Mouse (Mus musculus) heart, adult 8-10 months (tissue): Measurements from ENCODE around the gene Glt8d2. TPM values are rescaled to one million over a fixed set of nuclear protein-coding genes. Genes with fewer than 3 reads are reported as not detected.
"Not testable (repeated sequence)": the region's sequence is repeated elsewhere in the genome, so short reads cannot be mapped to it uniquely, and the experiment has no call there.

Experiments used
- DNase-seq: peaks from one replicate; pipeline ENCODE4 v3.0.0; 2022; ENCODE audit warnings: low spot score
- total RNA-seq, 4 experiments: library from RNA; stranded (reverse); gene quantifications; 2 replicates each; pipeline ENCODE4 v1.2.4; 2022

The Glt8d2 gene
- total RNA-seq, 4 experiments from 2014 or later, result 1.9 to 3.9 (median 3.1) TPM

GRCm38 (mm10) chr10:82647205-82647811 lies 43.1 kb downstream of the Glt8d2 start:
- no peak for DNase-seq

GRCm38 (mm10) chr10:82646083-82646482 lies 44.4 kb downstream of the Glt8d2 start:
- no peak for DNase-seq

GRCm38 (mm10) chr10:82641481-82641880 lies 49.0 kb downstream of the Glt8d2 start:
- DNase-seq, result no peak

- DNase-seq, result no peak
Observed at GRCm38 (mm10) chr10:82639032-82639698, 51.3 kb downstream of the Glt8d2 start.

- DNase-seq, result no peak
Observed at GRCm38 (mm10) chr10:82636321-82636720, 54.1 kb downstream of the Glt8d2 start.

GRCm38 (mm10) chr10:82634348-82634747 lies 56.1 kb downstream of the Glt8d2 start:
- no peak for DNase-seq

- no peak for DNase-seq
Observed at GRCm38 (mm10) chr10:82632496-82633280, 57.8 kb downstream of the Glt8d2 start.

GRCm38 (mm10) chr10:82631133-82631532 lies 59.3 kb downstream of the Glt8d2 start:
- DNase-seq, result no peak

GRCm38 (mm10) chr10:82630497-82630896 lies 60.0 kb downstream of the Glt8d2 start:
- no peak for DNase-seq

GRCm38 (mm10) chr10:82629586-82630255 lies 60.7 kb downstream of the Glt8d2 start, which contains the start of gene Tdg:
TSS of gene Tdg (plus strand) at chr10:82629828.
- peak; percentile 87 for DNase-seq

GRCm38 (mm10) chr10:82629111-82629585 lies 61.3 kb downstream of the Glt8d2 start:
- DNase-seq, result no peak

- not testable (repeated sequence) for DNase-seq
Observed at GRCm38 (mm10) chr10:82623553-82623932, 66.9 kb downstream of the Glt8d2 start.

GRCm38 (mm10) chr10:82622671-82623552 lies 67.5 kb downstream of the Glt8d2 start, which contains the start of gene 1190007I07Rik:
TSS of gene 1190007I07Rik (minus strand) at chr10:82623228.
- DNase-seq, result peak; percentile 88

- DNase-seq, result no peak
Observed at GRCm38 (mm10) chr10:82622235-82622634, 68.2 kb downstream of the Glt8d2 start.

Other genes with a start within 250 kb of the Glt8d2 start
- not detected for gene Gm1553, start 198.0 kb downstream of the Glt8d2 start, total RNA-seq
- 10 to 100 TPM; 24.3 to 33.8 (median 28.9) TPM for gene 1190007I07Rik, start 67.4 kb downstream of the Glt8d2 start, total RNA-seq
- gene Tdg, start 60.8 kb downstream of the Glt8d2 start, total RNA-seq, result 10 to 100 TPM in 1 of 4 experiments, 1 to 10 TPM in 3; 8.4 to 11.0 (median 9.4) TPM
- 10 to 100 TPM; 26.1 to 34.0 (median 27.8) TPM for gene Hcfc2, start 5.5 kb upstream of the Glt8d2 start, total RNA-seq
- 10 to 100 TPM; 13.0 to 16.0 (median 14.5) TPM for gene Nfyb, start 73.5 kb upstream of the Glt8d2 start, total RNA-seq
- gene Txnrd1, start 143.3 kb upstream of the Glt8d2 start, total RNA-seq, result 10 to 100 TPM; 57.3 to 65.7 (median 59.4) TPM
- 1 to 10 TPM in 1 of 4 experiments, under 1 TPM in 3; 0.40 to 1.9 (median 0.58) TPM for gene Eid3, start 176.0 kb upstream of the Glt8d2 start, total RNA-seq